Mouse (Mus musculus): ENCODE data around the gene Racgap1.

The Racgap1 gene

DNA sequence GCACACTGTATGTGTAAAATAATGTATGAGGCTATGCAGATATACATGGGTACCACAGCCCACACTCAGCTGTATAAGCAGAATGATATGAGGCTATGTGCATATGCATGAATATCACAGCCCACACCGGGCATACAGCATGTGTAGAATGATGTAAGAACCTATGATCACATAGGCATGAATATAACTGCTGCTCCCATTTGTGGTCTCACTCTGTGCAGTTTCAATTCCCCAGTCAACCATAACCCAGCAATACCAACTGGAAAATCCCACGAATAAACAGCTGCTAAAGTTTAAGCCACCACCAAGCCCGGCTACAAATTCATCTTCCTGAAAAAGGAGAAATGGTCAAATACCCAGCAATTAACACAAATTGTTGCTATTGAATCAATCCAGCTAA lies 32.9 kb downstream of the Racgap1 start:
- no peak for DNase-seq (ENCODE audit: low spot score)

DNA sequence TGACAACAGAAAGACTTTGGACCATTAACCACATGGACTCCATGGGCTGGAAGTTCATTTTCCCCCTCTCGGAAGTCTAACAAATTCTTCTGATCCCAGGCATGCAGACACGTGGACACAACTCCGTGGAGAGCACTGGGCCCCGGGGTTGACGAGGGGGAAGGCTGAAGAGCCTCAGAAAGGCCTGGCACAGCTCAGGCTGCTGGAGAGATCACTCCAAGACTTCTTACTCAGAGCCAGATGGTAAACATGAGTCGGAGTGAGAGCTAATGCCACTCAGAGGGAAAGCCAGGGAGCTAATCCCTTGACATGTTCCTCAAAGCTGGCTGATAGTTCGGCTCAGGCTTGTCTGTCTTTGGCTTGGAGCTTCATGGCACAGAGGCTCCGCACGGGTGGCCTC lies 36.2 kb downstream of the Racgap1 start:
- DNase-seq (ENCODE audit: low spot score): no peak

DNA sequence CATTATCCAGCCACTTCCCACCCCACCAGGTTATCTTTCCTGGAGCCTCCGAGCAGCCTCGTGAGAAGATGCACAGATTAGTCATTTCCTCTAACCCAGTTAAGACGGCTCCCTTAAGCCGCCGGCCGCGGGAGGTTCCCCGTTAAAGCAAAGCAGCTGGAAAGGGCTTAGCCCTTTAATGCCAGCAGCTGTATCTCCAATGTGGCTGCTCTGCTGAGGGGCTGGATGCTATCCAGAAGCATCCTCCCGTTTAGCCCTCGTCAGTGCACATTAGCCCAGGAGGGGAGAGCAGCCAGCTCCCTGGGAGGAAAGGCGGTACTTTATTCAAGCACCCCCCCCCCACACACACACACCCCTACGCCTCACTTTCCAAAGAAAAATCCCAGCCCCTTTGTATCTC lies 36.7 kb downstream of the Racgap1 start:
- DNase-seq (ENCODE audit: low spot score): no peak

DNA sequence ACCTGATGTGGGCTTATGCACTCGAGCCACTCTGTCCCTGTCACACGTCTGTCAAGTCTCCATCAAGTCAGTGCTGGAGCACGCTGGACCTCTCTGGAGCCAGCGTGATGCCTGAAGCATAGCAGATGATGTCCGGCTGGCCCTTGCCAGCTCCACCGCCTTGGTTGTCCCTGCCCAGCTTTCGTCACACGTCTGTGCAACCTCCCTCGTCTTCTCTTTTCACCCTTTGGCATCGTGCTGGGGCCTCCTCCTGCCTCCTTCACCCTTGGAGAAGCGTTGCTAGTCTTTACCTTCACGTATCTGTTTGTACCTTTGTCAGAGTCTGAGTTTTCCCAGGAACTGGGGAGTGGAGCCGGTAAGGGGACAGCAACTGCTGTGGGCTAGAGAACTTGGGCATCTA lies 37.2 kb downstream of the Racgap1 start:
- DNase-seq (ENCODE audit: low spot score): no peak

DNA sequence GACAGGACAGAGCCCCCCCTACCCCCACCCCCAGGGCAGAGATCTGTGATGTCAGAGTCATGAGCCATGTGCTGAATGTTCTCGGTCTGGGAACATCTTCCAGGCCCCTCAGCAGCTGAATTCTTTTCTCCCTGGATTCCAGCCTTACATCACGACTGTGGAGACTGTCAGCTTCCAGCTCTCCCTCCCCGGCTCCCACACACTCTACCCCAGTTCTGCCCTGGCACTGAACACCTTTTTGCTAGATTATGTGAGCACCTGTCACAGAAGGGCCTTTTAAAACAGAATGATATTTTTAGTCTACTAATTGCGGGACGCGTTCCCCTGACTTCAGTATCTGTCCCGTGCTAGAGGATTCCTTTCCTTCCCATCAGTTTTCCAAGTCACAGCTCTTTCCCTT lies 39.9 kb downstream of the Racgap1 start:
- no peak for DNase-seq (ENCODE audit: low spot score)

DNA sequence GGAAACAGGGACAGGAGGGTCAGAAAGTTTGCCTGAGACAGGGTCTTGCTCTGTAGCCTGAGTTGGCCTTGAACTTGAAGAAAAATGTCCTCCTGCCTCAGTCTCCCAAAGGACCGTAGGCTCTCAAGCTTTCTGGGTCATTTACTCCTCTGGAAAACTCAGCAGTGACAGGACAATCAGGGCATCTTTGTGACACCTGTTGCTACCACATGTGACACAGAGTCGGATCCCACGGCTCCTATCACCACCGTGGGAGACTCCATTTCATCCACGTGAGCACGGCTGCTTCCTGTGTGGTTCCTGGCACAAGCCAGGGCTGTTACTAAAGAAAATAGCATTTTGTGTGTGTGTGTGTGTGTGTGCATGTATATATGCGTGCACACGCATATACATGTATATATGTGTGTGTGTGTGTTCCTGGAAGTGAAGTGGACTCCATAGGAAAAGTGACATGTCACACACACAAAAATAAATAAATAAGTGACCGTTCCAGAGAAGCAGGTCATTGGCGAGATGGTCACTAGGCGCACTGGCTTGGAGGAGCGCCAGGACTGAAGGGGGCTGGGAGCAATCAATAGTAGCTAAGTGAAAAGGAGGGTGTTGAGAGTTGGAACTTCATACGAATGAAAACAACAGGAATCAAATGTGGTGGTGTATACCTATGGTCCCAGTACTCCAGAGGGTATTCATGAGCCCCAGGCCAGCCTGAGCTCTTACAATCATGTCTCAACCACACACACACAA lies 42.9 kb downstream of the Racgap1 start:
- no peak for DNase-seq (ENCODE audit: low spot score)

DNA sequence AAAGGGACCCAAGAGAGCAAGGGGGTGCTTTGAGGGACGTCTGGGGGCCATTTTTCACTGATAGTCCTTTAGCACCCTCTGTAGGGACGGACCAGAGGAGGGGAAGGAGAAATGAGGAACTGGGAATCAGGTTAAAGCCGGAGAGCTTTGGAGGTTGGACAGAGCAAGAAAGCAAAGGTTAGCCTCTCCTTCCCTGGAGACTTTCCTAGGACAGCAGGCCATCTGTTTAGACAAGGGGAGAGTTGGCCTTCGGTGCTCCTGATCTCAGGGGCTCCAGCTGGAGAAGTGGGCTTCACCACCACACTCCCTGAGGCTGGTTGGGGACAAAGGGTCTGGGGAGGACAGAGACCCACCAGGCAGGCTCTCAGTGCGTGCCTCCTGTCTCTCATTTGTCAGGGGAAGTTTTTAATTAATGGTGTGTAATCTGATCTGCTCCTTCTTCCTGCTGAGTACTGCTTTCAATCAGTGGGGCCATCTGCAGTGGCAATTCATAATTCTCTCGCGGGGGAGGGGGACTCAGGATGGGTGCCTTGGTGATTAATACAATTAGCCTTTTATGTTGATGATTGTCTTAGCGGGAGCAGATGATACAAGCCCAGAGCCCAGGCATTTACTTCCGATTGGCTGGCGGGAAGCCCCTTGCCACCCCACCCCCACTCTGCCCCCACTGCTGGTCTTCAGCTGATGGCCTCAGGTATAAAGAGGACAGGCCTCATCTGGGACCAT lies 43.9 kb downstream of the Racgap1 start:
- no peak for DNase-seq (ENCODE audit: low spot score)

DNA sequence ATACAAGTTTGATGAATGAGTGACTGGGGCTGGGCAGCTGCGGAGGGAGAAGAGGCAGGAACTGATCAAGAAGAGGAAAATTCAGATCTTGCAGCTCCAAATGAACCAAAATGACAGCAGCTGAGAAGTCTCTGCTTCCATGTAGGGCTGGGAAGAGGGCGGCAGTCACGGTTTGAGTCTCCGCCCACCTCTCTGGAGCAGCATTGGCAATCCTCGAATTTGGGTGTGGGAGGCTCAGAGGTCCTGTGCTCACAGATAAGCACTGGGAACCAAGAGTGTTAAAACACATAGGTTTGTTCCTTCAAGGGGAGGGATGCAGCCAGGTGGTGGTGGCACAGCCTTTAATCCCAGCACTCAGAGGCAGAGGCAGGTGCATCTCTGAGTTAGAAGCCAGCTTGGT lies 44.9 kb downstream of the Racgap1 start:
- no peak for DNase-seq (ENCODE audit: low spot score)

DNA sequence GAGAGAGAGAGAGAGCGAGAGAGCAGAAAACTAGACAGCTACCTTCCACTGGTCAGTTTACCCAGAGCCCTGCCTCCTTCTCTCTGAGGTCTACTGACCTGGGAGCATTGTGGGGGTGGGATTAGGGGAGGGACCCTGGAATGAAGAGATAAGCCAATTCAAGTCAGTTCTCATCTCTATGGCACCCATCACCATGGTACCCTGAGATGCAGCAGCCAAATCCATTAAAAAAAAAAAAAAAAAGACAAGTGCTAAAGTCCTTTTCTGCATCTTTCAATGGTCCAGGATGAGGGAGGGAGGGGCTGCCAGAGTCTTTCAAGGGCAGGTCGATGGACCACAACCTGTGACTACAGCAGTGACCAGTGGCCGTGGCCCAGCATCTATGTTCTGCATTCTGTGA lies 45.9 kb downstream of the Racgap1 start:
- DNase-seq (ENCODE audit: low spot score): no peak

DNA sequence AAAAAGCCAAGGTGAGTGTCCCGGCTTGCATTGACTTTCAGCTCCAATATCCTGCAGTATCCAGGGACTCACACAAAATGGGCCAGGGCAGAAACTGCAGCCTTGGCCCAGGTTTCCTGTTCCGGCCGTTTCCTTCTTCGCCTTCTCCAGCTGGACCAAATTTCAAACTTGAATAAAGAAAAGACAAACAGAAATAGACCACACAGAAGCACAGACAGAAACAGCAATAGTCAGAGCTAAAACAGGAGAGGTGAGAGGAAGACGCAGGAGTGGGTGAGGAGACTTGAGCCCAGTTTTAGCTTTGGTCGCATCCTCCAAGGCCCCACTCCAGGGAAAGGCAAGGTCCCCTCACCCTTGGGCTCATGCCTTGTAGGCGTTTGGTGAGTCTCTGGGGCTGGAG lies 48.2 kb downstream of the Racgap1 start:
- DNase-seq (ENCODE audit: low spot score): no peak

DNA sequence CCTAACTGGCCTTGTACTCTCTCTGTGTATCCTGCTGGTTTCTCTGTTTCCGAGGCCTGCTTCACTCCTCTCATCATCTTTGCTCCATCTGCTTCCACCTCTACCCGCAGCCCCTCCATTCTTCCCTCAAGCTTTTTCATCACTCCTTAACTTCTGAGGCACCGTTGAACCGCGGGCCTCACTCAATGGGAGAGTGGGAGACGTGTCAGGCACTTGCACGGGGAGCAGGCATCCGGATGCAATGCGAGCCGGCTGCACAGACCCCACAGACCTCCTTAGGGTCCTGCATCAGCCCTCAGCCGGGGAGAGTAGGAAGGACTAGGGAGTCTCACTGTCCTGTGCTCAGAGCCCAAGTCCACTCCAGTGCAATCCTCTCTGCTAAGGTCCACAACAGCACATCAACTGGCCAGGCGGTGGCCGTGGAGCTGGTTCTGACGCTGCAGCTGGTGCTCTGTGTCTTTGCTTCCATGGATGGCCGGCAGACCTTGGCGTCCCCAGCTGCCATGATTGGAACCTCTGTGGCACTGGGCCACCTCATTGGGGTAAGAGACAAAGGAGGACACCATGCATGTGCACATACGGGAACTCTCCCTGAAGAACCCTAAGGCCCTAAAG lies 49.1 kb downstream of the Racgap1 start:
- DNase-seq (ENCODE audit: low spot score): no peak

DNA sequence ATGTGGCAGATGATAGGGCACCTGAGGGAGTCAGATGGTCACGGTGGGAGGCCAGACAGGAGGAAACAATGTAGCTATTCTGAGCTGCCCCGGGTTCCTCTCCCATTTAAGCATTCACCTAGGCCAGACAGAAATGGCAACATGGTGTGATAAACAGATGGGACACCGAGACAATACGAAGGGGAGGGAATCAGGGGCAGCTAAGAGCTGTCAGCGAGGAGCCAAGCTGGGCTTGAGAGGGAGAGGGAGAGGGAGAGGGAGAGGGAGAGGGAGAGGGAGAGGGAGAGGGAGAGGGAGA lies 49.7 kb downstream of the Racgap1 start:
- DNase-seq (ENCODE audit: low spot score): no peak

DNA sequence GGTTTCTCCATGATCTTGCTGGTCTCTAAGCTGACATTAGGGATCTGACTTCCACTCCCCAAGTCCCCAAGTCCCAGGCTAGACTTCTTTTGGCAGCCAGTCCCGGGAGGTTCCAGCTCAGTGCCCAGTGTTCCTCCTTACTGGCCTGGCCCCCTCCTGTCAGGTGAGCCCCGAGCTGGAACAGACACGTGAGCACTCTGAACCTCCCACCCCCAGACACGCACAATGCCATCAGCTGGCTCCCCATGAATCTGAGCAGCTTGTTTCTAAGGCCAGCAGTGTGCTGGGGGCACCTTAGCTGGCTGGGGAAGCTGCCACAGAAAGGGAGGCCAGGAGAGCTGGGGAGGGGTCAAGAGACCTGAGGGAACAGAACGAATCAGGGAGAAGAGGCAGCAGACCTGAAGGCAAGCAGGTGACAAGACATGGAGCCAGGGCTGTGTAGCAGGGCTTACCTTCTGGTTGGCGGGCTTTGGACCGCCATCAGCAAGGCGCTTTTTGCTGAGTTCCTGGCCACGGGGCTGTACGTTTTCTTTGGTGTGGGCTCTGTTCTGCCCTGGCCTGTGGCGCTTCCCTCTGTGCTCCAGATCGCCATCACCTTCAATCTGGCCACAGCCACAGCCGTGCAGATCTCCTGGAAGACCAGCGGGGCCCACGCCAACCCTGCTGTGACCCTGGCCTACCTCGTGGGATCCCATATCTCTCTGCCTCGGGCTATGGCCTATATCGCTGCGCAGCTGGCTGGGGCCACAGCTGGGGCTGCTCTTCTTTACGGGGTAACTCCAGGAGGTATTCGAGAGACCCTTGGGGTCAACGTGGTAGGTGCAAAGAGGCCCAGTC lies 50.3 kb downstream of the Racgap1 start, which contains the start of gene Aqp6:
Gene Aqp6 (plus strand): TSS at position 415 of the 837 bp plus-strand sequence.
- DNase-seq (ENCODE audit: low spot score): no peak

DNA sequence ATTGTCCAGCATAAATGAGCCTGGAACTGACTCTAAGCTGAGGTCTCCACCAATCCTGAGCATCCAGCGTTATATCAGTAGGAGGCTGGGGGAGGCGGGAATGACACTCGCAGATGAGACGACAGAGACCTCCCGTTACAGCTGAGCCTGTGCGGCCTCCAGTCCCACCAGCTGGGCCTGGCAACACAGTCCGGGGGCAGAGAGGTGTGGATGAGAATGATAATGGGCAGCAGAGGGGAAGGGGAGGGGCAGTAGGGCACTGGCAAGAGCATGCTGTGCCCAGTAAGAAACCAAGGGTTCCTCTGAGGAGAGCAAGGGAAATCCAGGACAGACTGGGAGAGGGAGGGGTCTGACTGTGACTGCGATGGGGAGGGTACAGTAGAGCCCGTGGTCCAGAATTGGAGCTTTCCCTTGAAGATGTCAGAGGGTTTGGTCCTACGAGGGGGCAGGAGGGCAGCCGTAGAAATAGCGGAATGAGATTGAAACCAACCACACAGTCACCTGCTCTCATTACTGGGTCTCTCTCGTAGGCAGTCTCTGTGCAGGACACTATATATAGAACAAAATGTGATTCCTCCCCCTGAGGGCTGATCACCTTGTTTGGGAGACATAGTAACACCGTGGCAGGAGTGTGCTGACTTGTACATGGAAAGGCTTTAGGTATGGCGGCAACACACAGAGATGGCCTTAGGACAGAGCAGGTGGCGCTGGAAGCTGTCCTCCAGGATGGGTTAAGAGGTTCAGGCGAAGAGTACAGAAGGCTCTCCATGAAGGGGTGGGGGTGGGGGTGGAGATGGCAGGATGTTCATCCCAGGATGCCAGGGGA lies 52.0 kb downstream of the Racgap1 start:
- DNase-seq (ENCODE audit: low spot score): no peak

DNA sequence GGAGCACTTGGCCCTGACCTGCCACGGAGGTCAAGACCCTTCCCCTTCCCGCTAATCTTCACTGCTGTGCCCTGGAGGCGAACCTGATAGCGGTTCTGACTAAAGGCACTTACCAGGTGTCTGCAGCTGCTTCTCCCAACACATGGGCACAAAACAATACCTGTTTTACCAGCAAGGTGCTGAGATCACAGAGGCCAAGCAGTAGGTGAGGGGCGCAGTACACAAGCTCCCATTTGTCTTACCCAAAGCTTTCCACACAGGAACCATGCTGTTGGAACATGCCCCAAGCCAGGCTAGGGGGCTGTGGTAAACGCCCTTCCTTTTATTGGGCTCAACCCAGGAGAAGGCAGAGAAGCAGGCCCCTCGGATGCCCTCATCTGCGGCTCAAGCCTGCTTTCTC lies 53.9 kb downstream of the Racgap1 start:
- DNase-seq (ENCODE audit: low spot score): no peak

DNA sequence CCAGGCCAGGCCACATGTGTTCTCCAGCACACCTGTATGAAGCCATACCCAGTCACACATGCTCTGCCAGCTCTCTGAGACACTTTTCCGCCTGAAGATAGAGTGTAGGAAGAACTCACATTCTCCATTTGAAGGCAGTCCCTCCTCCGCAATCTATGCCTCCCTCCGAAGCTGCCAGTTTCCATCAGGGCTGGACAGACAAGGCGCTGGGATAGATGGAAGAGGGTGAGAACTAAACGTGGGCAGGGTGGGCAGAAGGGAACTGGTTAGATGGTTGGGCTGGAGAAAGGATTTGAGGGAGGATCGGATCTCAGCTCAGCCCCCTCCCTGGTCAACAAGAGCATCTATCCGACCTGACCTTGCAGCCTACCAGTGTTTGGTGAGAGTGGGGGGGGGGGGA lies 54.6 kb downstream of the Racgap1 start:
- no peak for DNase-seq (ENCODE audit: low spot score)

DNA sequence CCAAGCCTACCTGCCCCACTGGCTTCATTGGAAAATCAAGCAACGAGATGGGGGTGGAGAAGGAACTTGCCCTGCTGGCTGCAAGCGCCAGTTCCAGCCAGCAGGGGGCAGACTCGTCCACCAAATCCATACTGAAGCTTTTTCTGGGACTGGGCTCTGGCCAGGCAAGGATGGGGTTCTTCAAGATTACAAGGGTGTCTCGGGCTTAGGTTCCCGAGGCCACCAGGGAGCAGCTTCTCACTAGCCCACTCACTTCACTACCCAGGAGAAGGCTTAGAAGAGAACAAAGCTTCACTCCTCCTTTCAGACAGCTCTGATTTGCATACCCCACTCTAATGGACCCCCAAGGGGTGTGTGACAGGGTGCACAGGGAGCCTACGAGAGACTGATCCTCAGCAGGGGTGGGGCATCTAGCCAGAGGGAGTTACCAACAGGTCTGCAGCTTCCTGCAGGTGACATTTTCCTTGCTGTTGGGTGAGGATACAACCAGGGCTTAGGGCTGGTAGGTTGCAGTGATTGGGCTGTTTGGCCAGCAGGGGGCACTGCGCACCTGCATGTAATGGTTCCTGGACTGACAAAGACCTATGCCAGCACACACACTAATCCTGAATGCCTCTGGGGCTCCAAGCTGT lies 55.3 kb downstream of the Racgap1 start:
- DNase-seq (ENCODE audit: low spot score): no peak

DNA sequence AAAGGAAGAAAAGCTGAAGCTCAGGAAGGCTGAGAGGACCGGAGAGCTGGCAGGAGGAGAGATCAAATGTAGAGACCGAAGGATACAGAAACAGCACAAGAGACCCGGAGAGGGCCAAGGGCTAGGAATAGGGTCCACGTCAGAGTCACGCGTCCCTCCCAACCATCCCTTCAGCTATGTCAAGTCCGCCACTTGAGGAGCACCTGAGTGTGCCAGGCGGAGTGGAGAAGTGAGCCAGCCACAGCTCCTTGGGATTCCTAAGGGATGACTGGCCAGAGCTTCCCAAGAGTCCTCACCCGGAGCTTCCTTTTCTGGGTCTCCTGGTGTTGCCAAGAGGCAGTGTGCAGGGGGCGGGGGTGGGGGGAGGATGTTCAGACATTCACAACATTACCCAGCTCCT lies 56.5 kb downstream of the Racgap1 start:
- DNase-seq (ENCODE audit: low spot score): no peak

DNA sequence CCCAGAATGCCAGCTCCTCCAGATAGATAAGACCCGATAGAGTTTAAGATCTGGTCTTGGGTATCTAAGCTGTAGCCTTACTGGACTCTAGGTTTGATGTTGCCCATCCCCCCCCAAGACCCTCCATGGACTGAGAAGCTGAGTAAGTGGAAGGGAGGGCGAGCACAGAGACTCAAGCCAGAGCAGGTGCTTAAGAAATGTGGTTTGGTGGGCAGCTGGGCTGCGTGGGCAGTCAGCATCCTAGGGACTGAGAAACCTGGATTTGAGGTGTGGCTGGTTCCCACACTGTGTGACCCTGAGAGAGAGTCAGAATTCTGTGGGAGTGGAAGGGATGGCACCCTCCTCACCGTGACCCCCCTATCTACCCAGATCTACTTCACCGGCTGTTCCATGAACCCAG lies 58.6 kb downstream of the Racgap1 start:
- DNase-seq (ENCODE audit: low spot score): no peak

DNA sequence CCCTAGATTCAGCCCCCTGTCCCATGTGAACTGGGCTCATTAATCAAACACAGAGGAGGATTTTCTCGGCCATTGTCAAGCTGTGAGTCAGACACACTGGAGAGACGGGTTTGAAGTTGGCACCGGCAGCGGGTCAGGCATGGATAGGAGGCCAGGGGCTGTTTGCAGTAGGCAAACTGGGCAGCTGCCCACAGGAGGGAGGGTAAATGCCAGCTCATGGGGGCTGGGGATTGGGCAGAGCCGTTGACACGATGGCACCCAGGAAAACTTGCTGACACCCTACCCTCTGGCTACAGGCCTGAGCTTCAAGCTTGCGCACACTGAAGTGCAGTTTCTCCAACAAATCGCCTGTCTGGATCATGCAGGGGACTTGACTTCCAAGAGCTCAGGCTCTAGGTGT lies 59.3 kb downstream of the Racgap1 start:
- no peak for DNase-seq (ENCODE audit: low spot score)

DNA sequence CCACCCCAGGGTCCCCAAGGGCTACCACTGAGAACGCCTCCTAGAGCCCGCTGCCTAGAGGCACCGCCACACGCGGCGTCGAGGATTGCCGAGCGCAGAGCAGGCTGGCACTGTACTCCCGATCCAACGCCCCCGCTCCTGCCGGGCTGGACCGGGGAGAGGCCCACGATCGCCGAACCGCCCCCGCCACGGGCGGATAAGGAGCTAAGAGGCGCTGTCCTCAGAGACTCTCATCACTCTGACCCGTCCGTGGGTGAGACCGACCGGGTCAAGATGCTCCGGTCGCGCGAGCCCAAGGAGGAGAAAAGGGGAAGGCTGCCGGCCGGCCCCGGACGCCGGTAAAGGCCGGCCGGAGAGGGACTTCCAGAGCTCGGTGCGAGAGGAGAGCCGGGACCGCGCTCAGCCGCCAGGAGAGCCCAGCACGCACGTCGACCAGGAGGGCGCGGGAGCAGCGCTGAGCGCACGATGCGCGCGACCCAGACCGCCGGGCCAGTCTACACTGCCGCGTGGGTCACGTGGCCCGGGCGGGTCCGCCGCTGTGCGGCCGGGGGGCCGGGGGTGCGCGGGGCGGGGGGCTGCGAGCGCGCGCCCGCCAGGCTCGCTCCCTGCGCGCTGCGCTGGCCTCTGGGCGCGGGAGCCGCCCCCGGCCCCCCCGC lies 60.9 kb downstream of the Racgap1 start, which contains the start of gene Aqp5:
Gene Aqp5 (plus strand): TSS at position 354 of the 656 bp plus-strand sequence.
- no peak for DNase-seq (ENCODE audit: low spot score)

Measured in urinary bladder, postnatal 10 days (tissue).